Mouse (Mus musculus) olfactory bulb, adult 2 months (tissue): ENCODE data around the gene Arhgap45.

Source experiments
- CTCF ChIP-seq: fragments of 200-500 bp; IDR thresholded peaks from 2 replicates; pipeline ENCODE4 v1.5.1; 2012; ENCODE audit warnings: low read depth, mild to moderate bottlenecking, low read length, moderate library complexity; ENCODE audit not compliant: insufficient read depth
- POLR2A ChIP-seq: fragments of 200-500 bp; IDR thresholded peaks from 2 replicates; pipeline ENCODE4 v1.6.1; 2012; ENCODE audit warnings: mild to moderate bottlenecking, low read depth, low read length, moderate library complexity; ENCODE audit not compliant: insufficient read depth

DNA sequence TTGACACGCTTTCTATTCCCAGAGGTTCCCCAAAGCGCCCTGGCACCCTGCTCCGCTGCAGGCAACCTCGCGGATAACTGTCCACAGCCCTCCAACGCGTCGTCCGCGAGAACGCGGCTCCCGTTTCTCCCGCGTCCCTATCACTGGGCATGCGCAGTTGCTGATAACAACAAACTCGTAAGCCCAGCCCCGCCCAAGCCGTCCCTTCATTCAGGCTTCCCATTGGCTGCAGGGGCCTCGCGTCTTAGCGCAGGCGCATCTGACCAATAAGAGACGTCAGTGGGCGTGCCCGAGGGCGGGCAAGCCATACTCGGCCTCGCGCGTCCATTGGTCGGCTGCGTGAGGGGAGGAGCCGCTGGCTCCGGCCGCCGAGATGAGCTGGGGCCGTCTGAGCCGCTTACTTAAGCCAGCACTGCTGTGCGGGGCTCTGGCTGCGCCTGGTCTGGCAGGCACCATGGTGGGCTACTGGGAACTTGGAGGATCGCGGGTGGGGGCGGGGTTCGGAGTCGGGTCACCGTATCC lies 36.9 kb downstream of the Arhgap45 start:
- no peak for TF ChIP-seq CTCF
- TF ChIP-seq POLR2A, result peak; percentile 99
